Mouse (Mus musculus) kidney, embryonic 16.5 days (tissue): ENCODE measurements around the gene Kmt2e. TPM values are rescaled to one million over a fixed set of nuclear protein-coding genes. Genes with fewer than 3 reads are reported as not detected.

Source experiments
- ATAC-seq: fragments of 200-750 bp; cut with Nextera tagmentation; 2 replicates; pipeline ENCODE4 v1.8.0; 2017; ENCODE audit warnings: moderate TSS enrichment; ENCODE audit not compliant: low FRiP score, low TSS enrichment
- H3K27ac ChIP-seq: fragments of 300-500 bp; sonication (generic); 2 replicates; pipeline ENCODE4 v1.5.1; 2014; ENCODE audit warnings: low read length
- H3K27me3 ChIP-seq: fragments of 300-500 bp; sonication (generic); 2 replicates; pipeline ENCODE4 v1.6.1; 2014; ENCODE audit warnings: low read length, control low read depth, mixed read lengths; ENCODE audit not compliant: insufficient read depth
- H3K36me3 ChIP-seq: fragments of 300-500 bp; sonication (generic); 2 replicates; pipeline ENCODE4 v1.6.1; 2014; ENCODE audit warnings: low read length, control low read depth, mixed read lengths; ENCODE audit not compliant: insufficient read depth
- H3K4me1 ChIP-seq: fragments of 300-500 bp; sonication (generic); 2 replicates; pipeline ENCODE4 v1.6.1; 2014; ENCODE audit warnings: low read length, control low read depth, mixed read lengths; ENCODE audit not compliant: insufficient read depth
- H3K4me2 ChIP-seq: fragments of 300-500 bp; sonication (generic); replicated peaks from 2 replicates; pipeline ENCODE4 v1.6.1; 2014; ENCODE audit warnings: low read depth, low read length
- H3K4me3 ChIP-seq: fragments of 300-500 bp; sonication (generic); 2 replicates; pipeline ENCODE4 v1.5.1; 2014; ENCODE audit warnings: mild to moderate bottlenecking, low read length
- H3K9ac ChIP-seq: fragments of 300-500 bp; sonication (generic); replicated peaks from 2 replicates; pipeline ENCODE4 v1.6.1; 2014; ENCODE audit warnings: low read length
- H3K9me3 ChIP-seq: fragments of 300-500 bp; sonication (generic); 2 replicates; pipeline ENCODE4 v1.6.1; 2016; ENCODE audit warnings: low read length, control low read depth
- WGBS: fragments of 180-500 bp; shearing (Covaris S2); extraction: QIAGEN DNeasy Blood & Tissue Kit; methylation state at CpG from one replicate; pipeline ENCODE4 v1.1.7; 2014; 5-methylcytosine and 5-hydroxymethylcytosine counted together
- polyA plus RNA-seq: library from polyadenylated mRNA; unstranded; fragments of >200 nt; fragmentation: Nextera tagmentation; extraction: Ambion mirVana; gene quantifications from 2 replicates; pipeline ENCODE4 v1.2.1, GENCODE M21; 2015

Kmt2e gene
- 98.8 and 99.9 TPM in 2 replicates for polyA plus RNA-seq

- under 1% methylated on average over 71 of the region's 85 CpGs for WGBS
- H3K36me3 ChIP-seq, result no peaks in the 10 kb centered on the region
- H3K27me3 ChIP-seq, result no peaks in the 10 kb centered on the region
- H3K4me3 ChIP-seq, result peak within 1 kb of the TSS; percentile 95
- H3K9me3 ChIP-seq, result no peaks in the 10 kb centered on the region
- peaks cover 23% of the 10 kb centered on the region for H3K4me1 ChIP-seq
- peak; percentile 86 for ATAC-seq
- H3K9ac ChIP-seq, result peak within 1 kb of the TSS; percentile 100
- peak within 1 kb of the TSS; percentile 100 for H3K27ac ChIP-seq
- H3K4me2 ChIP-seq, result peak within 1 kb of the TSS; percentile 84
Measured at GRCm38 (mm10) chr5:23433720-23434597, at the start of gene Kmt2e. Gene Kmt2e, plus strand, starts transcription at chr5:23434441.

- peaks cover 9% of the 10 kb centered on the region; the same call in 1 of the 2 replicates for H3K4me1 ChIP-seq
- H3K9ac ChIP-seq, result no peak overlapping the region
- no peaks in the 10 kb centered on the region for H3K27me3 ChIP-seq
- ATAC-seq, result no peak
- no peak overlapping the region for H3K27ac ChIP-seq
- H3K36me3 ChIP-seq, result no peaks in the 10 kb centered on the region
- 77% methylated on average over 1 of the region's 1 CpGs for WGBS
- H3K4me2 ChIP-seq, result no peak overlapping the region
- no peak overlapping the region for H3K4me3 ChIP-seq
- H3K9me3 ChIP-seq, result no peaks in the 10 kb centered on the region
Measured at GRCm38 (mm10) chr5:23385136-23385535, 49.1 kb upstream of the Kmt2e start.

- WGBS, result 53% methylated on average over 5 of the region's 5 CpGs
- Histone ChIP-seq H3K4me3 (no peak overlapping the region), H3K4me2 (no peak overlapping the region), H3K27ac (no peak overlapping the region), H3K36me3 (no peaks in the 10 kb centered on the region), H3K27me3 (no peaks in the 10 kb centered on the region), H3K9ac (no peak overlapping the region), H3K9me3 (no peaks in the 10 kb centered on the region), H3K4me1 (peaks cover 9% of the 10 kb centered on the region; the same call in 1 of the 2 replicates)
- 0 out of 2 replicates have a peak, but pooled peaks have one; percentile 8 for ATAC-seq
Measured at GRCm38 (mm10) chr5:23385763-23386217, 48.5 kb upstream of the Kmt2e start.

- peak; percentile 95 for ATAC-seq
- H3K4me3 ChIP-seq, result peak overlapping the region; percentile 41
- H3K27me3 ChIP-seq, result no peaks in the 10 kb centered on the region
- H3K9me3 ChIP-seq, result no peaks in the 10 kb centered on the region
- no peaks in the 10 kb centered on the region for H3K36me3 ChIP-seq
- H3K4me1 ChIP-seq, result peaks cover 9% of the 10 kb centered on the region; the same call in 1 of the 2 replicates
- H3K9ac ChIP-seq, result peak overlapping the region; percentile 36
- peak overlapping the region; percentile 21 for H3K27ac ChIP-seq
- H3K4me2 ChIP-seq, result peak overlapping the region; percentile 54
- WGBS, result 3% methylated on average over 22 of the region's 22 CpGs
Measured at GRCm38 (mm10) chr5:23386562-23387312, 47.5 kb upstream of the Kmt2e start.

GRCm38 (mm10) chr5:23387313-23387666, 47.0 kb upstream of the Kmt2e start:
- Histone ChIP-seq H3K4me3 (no peak overlapping the region; the same call in 1 of the 2 replicates), H3K9ac (no peak overlapping the region), H3K9me3 (no peaks in the 10 kb centered on the region), H3K4me2 (peak overlapping the region; percentile 54), H3K27me3 (no peaks in the 10 kb centered on the region), H3K36me3 (no peaks in the 10 kb centered on the region), H3K4me1 (peaks cover 9% of the 10 kb centered on the region; the same call in 1 of the 2 replicates), H3K27ac (no peak overlapping the region)
- 0 out of 2 replicates have a peak, but pooled peaks have one; percentile 18 for ATAC-seq
- WGBS, result 54% methylated on average over 2 of the region's 2 CpGs

GRCm38 (mm10) chr5:23388091-23388490, 46.1 kb upstream of the Kmt2e start:
- WGBS, result 37% methylated on average over 3 of the region's 3 CpGs
- peaks cover 9% of the 10 kb centered on the region; the same call in 1 of the 2 replicates for H3K4me1 ChIP-seq
- ATAC-seq, result no peak

GRCm38 (mm10) chr5:23389601-23390305, 44.5 kb upstream of the Kmt2e start:
- Histone ChIP-seq H3K4me1 (peaks cover 9% of the 10 kb centered on the region; the same call in 1 of the 2 replicates), H3K4me2 (no peak overlapping the region), H3K27me3 (no peaks in the 10 kb centered on the region), H3K27ac (no peak overlapping the region), H3K4me3 (no peak overlapping the region), H3K9ac (no peak overlapping the region), H3K9me3 (no peaks in the 10 kb centered on the region; the same call in 1 of the 2 replicates), H3K36me3 (no peaks in the 10 kb centered on the region)
- 89% methylated on average over 7 of the region's 7 CpGs for WGBS
- no peak for ATAC-seq

More at GRCm38 (mm10) chr5:23388091-23388490, 46.1 kb upstream of the Kmt2e start:
- Histone ChIP-seq H3K9me3 (no peaks in the 10 kb centered on the region; the same call in 1 of the 2 replicates), H3K27me3 (no peaks in the 10 kb centered on the region), H3K4me2 (no peak overlapping the region), H3K36me3 (no peaks in the 10 kb centered on the region), H3K27ac (no peak overlapping the region), H3K4me3 (no peak overlapping the region), H3K9ac (no peak overlapping the region)

- no peak for ATAC-seq
- H3K27ac ChIP-seq, result no peak overlapping the region
- H3K9ac ChIP-seq, result no peak overlapping the region
- no peaks in the 10 kb centered on the region for H3K27me3 ChIP-seq
- no peak overlapping the region for H3K4me3 ChIP-seq
- H3K36me3 ChIP-seq, result no peaks in the 10 kb centered on the region
- H3K4me1 ChIP-seq, result peaks cover 9% of the 10 kb centered on the region; the same call in 1 of the 2 replicates
- H3K9me3 ChIP-seq, result no peaks in the 10 kb centered on the region; the same call in 1 of the 2 replicates
- 83% methylated on average over 7 of the region's 7 CpGs for WGBS
- H3K4me2 ChIP-seq, result no peak overlapping the region
Measured at GRCm38 (mm10) chr5:23391714-23392113, 42.5 kb upstream of the Kmt2e start.

- Histone ChIP-seq H3K4me1 (no peaks in the 10 kb centered on the region), H3K9ac (no peak overlapping the region), H3K9me3 (no peaks in the 10 kb centered on the region; the same call in 1 of the 2 replicates), H3K4me2 (no peak overlapping the region), H3K36me3 (no peaks in the 10 kb centered on the region), H3K4me3 (no peak overlapping the region), H3K27ac (no peak overlapping the region), H3K27me3 (no peaks in the 10 kb centered on the region)
- 87% methylated on average over 5 of the region's 5 CpGs for WGBS
- no peak for ATAC-seq
Measured at GRCm38 (mm10) chr5:23393870-23394269, 40.4 kb upstream of the Kmt2e start.
